Mouse (Mus musculus) C2C12 (cell line): ENCODE data around the gene Aldh3b1. TPM values are rescaled to one million over a fixed set of nuclear protein-coding genes. Genes with fewer than 3 reads are reported as not detected.
"Not testable (repeated sequence)": the region's sequence is repeated elsewhere in the genome, so short reads cannot be mapped to it uniquely, and the experiment has no call there.

Experiments used
- H3K27me3 ChIP-seq: one replicate; pipeline ENCODE4 v1.6.1; 2011; ENCODE audit not compliant: control insufficient read depth, insufficient read depth, insufficient read length
- H3K36me3 ChIP-seq: one replicate; pipeline ENCODE4 v1.6.1; 2011; ENCODE audit not compliant: control insufficient read depth, insufficient read depth
- H3K4me3 ChIP-seq: one replicate; pipeline ENCODE4 v1.5.1; 2011; ENCODE audit warnings: mild to moderate bottlenecking, control low read depth; ENCODE audit not compliant: poor library complexity, insufficient read depth, severe bottlenecking
- H3K79me2 ChIP-seq: one replicate; pipeline ENCODE4 v1.6.1; 2011; ENCODE audit not compliant: control insufficient read depth, insufficient read depth
- H3K79me3 ChIP-seq: one replicate; pipeline ENCODE4 v1.6.1; 2011; ENCODE audit warnings: low read depth, control low read depth
- H3ac ChIP-seq: one replicate; pipeline ENCODE3; 2011; ENCODE audit warnings: low read depth; ENCODE audit not compliant: control insufficient read depth, insufficient read length
- CEBPB ChIP-seq: IDR thresholded peaks from one replicate; pipeline ENCODE4 v1.6.1; 2011; ENCODE audit warnings: low read depth, mild to moderate bottlenecking, control low read depth, moderate library complexity
- CTCF ChIP-seq: IDR thresholded peaks from one replicate; pipeline ENCODE4 v1.5.1; 2011; ENCODE audit not compliant: control insufficient read depth, insufficient read depth, insufficient read length
- FOSL1 ChIP-seq: IDR thresholded peaks from one replicate; pipeline ENCODE4 v1.8.0; 2011; ENCODE audit warnings: mild to moderate bottlenecking, low read length; ENCODE audit not compliant: poor library complexity, insufficient read depth, severe bottlenecking
- MAX ChIP-seq: IDR thresholded peaks from one replicate; pipeline ENCODE4 v1.6.1; 2011; ENCODE audit warnings: mild to moderate bottlenecking, control low read depth
- MYOD1 ChIP-seq: IDR thresholded peaks from one replicate; pipeline ENCODE4 v1.6.1; 2011; ENCODE audit warnings: low read depth; ENCODE audit not compliant: control insufficient read depth, insufficient read length
- MYOG ChIP-seq: IDR thresholded peaks from one replicate; pipeline ENCODE4 v1.6.1; 2011; ENCODE audit not compliant: control insufficient read depth, insufficient read length; ENCODE audit errors: extremely low read depth
- USF1 ChIP-seq: IDR thresholded peaks from one replicate; pipeline ENCODE4 v1.6.1; 2011; ENCODE audit warnings: low read depth, mild to moderate bottlenecking, control low read depth, moderate library complexity
- polyA plus RNA-seq: library from polyadenylated mRNA; unstranded; fragments of >200 nt; fragmentation: generic; extraction: Trizol; gene quantifications from one replicate; pipeline ENCODE4 v1.2.1, GENCODE M21; 2012; ENCODE audit warnings: missing spikeins

Gene Aldh3b1
- polyA plus RNA-seq, 1 experiment, result 6.9 TPM

GRCm38 (mm10) chr19:3958470-3958869 is 28.9 kb upstream of the Aldh3b1 start, which contains the start of gene Aldh3b3:
TSS of gene Aldh3b3 (plus strand) at chr19:3958645.
- no peak within 1 kb of the TSS for H3ac ChIP-seq
- H3K79me2 ChIP-seq, result no peaks in the 10 kb centered on the region
- TF ChIP-seq CTCF, result no peak
- no peaks in the 10 kb centered on the region for H3K36me3 ChIP-seq
- peaks cover 3% of the 10 kb centered on the region for H3K27me3 ChIP-seq
- no peaks in the 10 kb centered on the region for H3K79me3 ChIP-seq
- H3K4me3 ChIP-seq, result no peak within 1 kb of the TSS

GRCm38 (mm10) chr19:3957296-3958036 is 27.9 kb upstream of the Aldh3b1 start:
- not testable (repeated sequence) for H3K79me3 ChIP-seq, H3K4me3 ChIP-seq, H3K79me2 ChIP-seq, H3ac ChIP-seq, H3K36me3 ChIP-seq, H3K27me3 ChIP-seq

- H3ac ChIP-seq, result no peak overlapping the region
- no peaks in the 10 kb centered on the region for H3K79me2 ChIP-seq
- no peaks in the 10 kb centered on the region for H3K27me3 ChIP-seq
- no peaks in the 10 kb centered on the region for H3K36me3 ChIP-seq
- TF ChIP-seq MYOG, result no peak
- no peak for TF ChIP-seq MYOD1
- TF ChIP-seq USF1, result no peak
- TF ChIP-seq FOSL1, result no peak
- no peak for TF ChIP-seq CEBPB
- no peak for TF ChIP-seq MAX
- TF ChIP-seq CTCF, result no peak
- no peak overlapping the region for H3K4me3 ChIP-seq
- H3K79me3 ChIP-seq, result no peaks in the 10 kb centered on the region
Measured at GRCm38 (mm10) chr19:3955804-3956203, 26.2 kb upstream of the Aldh3b1 start.

GRCm38 (mm10) chr19:3955033-3955432 is 25.4 kb upstream of the Aldh3b1 start:
- TF ChIP-seq MAX (no peak), FOSL1 (no peak), MYOG (no peak)
- Histone ChIP-seq H3K36me3 (no peaks in the 10 kb centered on the region), H3K79me2 (no peaks in the 10 kb centered on the region), H3K79me3 (no peaks in the 10 kb centered on the region), H3K27me3 (no peaks in the 10 kb centered on the region), H3ac (no peak overlapping the region), H3K4me3 (no peak overlapping the region)

- Histone ChIP-seq H3K36me3 (no peaks in the 10 kb centered on the region), H3K79me2 (no peaks in the 10 kb centered on the region), H3K4me3 (no peak overlapping the region), H3K79me3 (no peaks in the 10 kb centered on the region), H3ac (no peak overlapping the region), H3K27me3 (no peaks in the 10 kb centered on the region)
- TF ChIP-seq CTCF, result no peak
- TF ChIP-seq FOSL1, result no peak
Measured at GRCm38 (mm10) chr19:3952099-3952498, 22.5 kb upstream of the Aldh3b1 start.

GRCm38 (mm10) chr19:3951461-3951860 is 21.9 kb upstream of the Aldh3b1 start:
- H3K36me3 ChIP-seq, result no peaks in the 10 kb centered on the region
- H3K79me2 ChIP-seq, result no peaks in the 10 kb centered on the region
- TF ChIP-seq MYOG (no peak), FOSL1 (no peak)
- no peaks in the 10 kb centered on the region for H3K27me3 ChIP-seq
- no peaks in the 10 kb centered on the region for H3K79me3 ChIP-seq
- no peak overlapping the region for H3K4me3 ChIP-seq
- no peak overlapping the region for H3ac ChIP-seq

- TF ChIP-seq CTCF, result no peak
- no peak for TF ChIP-seq USF1
- no peak for TF ChIP-seq FOSL1
- TF ChIP-seq CEBPB, result no peak
- no peak for TF ChIP-seq MYOG
- TF ChIP-seq MAX, result no peak
- no peak for TF ChIP-seq MYOD1
- H3K79me2 ChIP-seq, result no peaks in the 10 kb centered on the region
Measured at GRCm38 (mm10) chr19:3950331-3950730, 20.7 kb upstream of the Aldh3b1 start.

More at GRCm38 (mm10) chr19:3950331-3950730, 20.7 kb upstream of the Aldh3b1 start:
- no peak overlapping the region for H3ac ChIP-seq
- no peaks in the 10 kb centered on the region for H3K36me3 ChIP-seq
- no peaks in the 10 kb centered on the region for H3K27me3 ChIP-seq
- H3K4me3 ChIP-seq, result no peak overlapping the region
- H3K79me3 ChIP-seq, result no peaks in the 10 kb centered on the region
